Mouse (Mus musculus): Measurements from ENCODE around the gene Btbd35f24. TPM values are rescaled to one million over a fixed set of nuclear protein-coding genes. Genes with fewer than 3 reads are reported as not detected.
"Not testable (repeated sequence)": the region's sequence is repeated elsewhere in the genome, so short reads cannot be mapped to it uniquely, and the experiment has no call there.

The Btbd35f24 gene
- total RNA-seq (2021) = not detected
- long read RNA-seq, experiment 1 = 0 reads
- long read RNA-seq, experiment 2 = 0 reads

DNA sequence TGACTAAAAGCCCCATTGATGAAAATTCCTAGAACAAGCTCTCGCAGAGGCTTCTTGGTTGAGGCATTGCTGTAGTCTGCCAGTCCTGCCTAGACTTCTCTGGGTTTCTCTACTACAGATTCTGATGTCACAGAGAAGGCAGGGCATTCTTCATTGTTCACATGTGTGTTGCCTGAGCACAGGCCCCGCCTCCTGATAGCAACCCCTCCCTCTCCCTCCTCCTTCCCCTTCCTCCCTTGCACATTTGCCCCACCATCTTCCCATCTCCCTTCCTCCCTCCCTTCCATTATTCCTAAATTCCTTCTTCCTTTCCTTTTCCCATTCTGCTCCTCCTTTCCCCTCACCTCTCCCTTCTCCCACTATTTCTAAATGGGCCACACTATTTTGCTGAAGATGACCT lies at the start of gene Btbd35f24:
TSS of gene Btbd35f24 (minus strand) at position 101 of the 400 bp plus-strand sequence.
- DNase-seq; intact Hi-C loops (cut with DNase I): not testable (repeated sequence)

Other genes starting within 250 kb of the Btbd35f24 start
- not detected for gene Btbd35f23, start 119.0 kb downstream of the Btbd35f24 start, total RNA-seq (2021)
- not detected for gene Btbd35f11, start 247.9 kb upstream of the Btbd35f24 start, total RNA-seq (2021)

All from heart, postnatal 14 days (tissue).